Mouse (Mus musculus): Measurements from ENCODE around the gene Itpk1. TPM values are rescaled to one million over a fixed set of nuclear protein-coding genes. Genes with fewer than 3 reads are reported as not detected.

The Itpk1 gene
- total RNA-seq, 2 experiments from 2014 or later, result 0.98 TPM; not detected in 1

GRCm38 (mm10) chr12:102714654-102715395 is 10.1 kb upstream of the Itpk1 start:
- ATAC-seq (replicated peaks; ENCODE audit: low FRiP score, poor library complexity, severe bottlenecking), result no peak

- ATAC-seq (replicated peaks; ENCODE audit: low FRiP score, poor library complexity, severe bottlenecking), result no peak
Observed at GRCm38 (mm10) chr12:102714116-102714515, 9.4 kb upstream of the Itpk1 start.

- no peak for ATAC-seq (replicated peaks; ENCODE audit: low FRiP score, poor library complexity, severe bottlenecking)
Observed at GRCm38 (mm10) chr12:102713153-102713865, 8.6 kb upstream of the Itpk1 start.

- ATAC-seq (replicated peaks; ENCODE audit: low FRiP score, poor library complexity, severe bottlenecking), result no peak
Observed at GRCm38 (mm10) chr12:102710851-102711375, 6.2 kb upstream of the Itpk1 start.

- no peak for ATAC-seq (replicated peaks; ENCODE audit: low FRiP score, poor library complexity, severe bottlenecking)
Observed at GRCm38 (mm10) chr12:102709896-102710295, 5.2 kb upstream of the Itpk1 start.

- ATAC-seq (replicated peaks; ENCODE audit: low FRiP score, poor library complexity, severe bottlenecking), result no peak
Observed at GRCm38 (mm10) chr12:102708220-102708619, 3.5 kb upstream of the Itpk1 start.

- ATAC-seq (replicated peaks; ENCODE audit: low FRiP score, poor library complexity, severe bottlenecking), result no peak
Observed at GRCm38 (mm10) chr12:102706833-102707463, 2.2 kb upstream of the Itpk1 start.

GRCm38 (mm10) chr12:102705906-102706640 is 1.3 kb upstream of the Itpk1 start:
- no peak for ATAC-seq (replicated peaks; ENCODE audit: low FRiP score, poor library complexity, severe bottlenecking)

- ATAC-seq (replicated peaks; ENCODE audit: low FRiP score, poor library complexity, severe bottlenecking), result peak; percentile 50
Observed at GRCm38 (mm10) chr12:102705216-102705871, 614 bp upstream of the Itpk1 start.

- ATAC-seq (replicated peaks; ENCODE audit: low FRiP score, poor library complexity, severe bottlenecking), result 0 out of 2 replicates have a peak, but pooled peaks have one; percentile 13
Observed at GRCm38 (mm10) chr12:102703921-102704408, 765 bp downstream of the Itpk1 start.

GRCm38 (mm10) chr12:102703441-102703840 is 1.3 kb downstream of the Itpk1 start:
- no peak for ATAC-seq (replicated peaks; ENCODE audit: low FRiP score, poor library complexity, severe bottlenecking)

- no peak for ATAC-seq (replicated peaks; ENCODE audit: low FRiP score, poor library complexity, severe bottlenecking)
Observed at GRCm38 (mm10) chr12:102703111-102703412, 1.7 kb downstream of the Itpk1 start.

- no peak for ATAC-seq (replicated peaks; ENCODE audit: low FRiP score, poor library complexity, severe bottlenecking)
Observed at GRCm38 (mm10) chr12:102702356-102703110, 2.2 kb downstream of the Itpk1 start.

- ATAC-seq (replicated peaks; ENCODE audit: low FRiP score, poor library complexity, severe bottlenecking), result no peak
Observed at GRCm38 (mm10) chr12:102701691-102702207, 3.0 kb downstream of the Itpk1 start.

- ATAC-seq (replicated peaks; ENCODE audit: low FRiP score, poor library complexity, severe bottlenecking), result no peak
Observed at GRCm38 (mm10) chr12:102700453-102700852, 4.3 kb downstream of the Itpk1 start.

- no peak for ATAC-seq (replicated peaks; ENCODE audit: low FRiP score, poor library complexity, severe bottlenecking)
Observed at GRCm38 (mm10) chr12:102699156-102699555, 5.6 kb downstream of the Itpk1 start.

- ATAC-seq (replicated peaks; ENCODE audit: low FRiP score, poor library complexity, severe bottlenecking), result no peak
Observed at GRCm38 (mm10) chr12:102698089-102698684, 6.5 kb downstream of the Itpk1 start.

- ATAC-seq (replicated peaks; ENCODE audit: low FRiP score, poor library complexity, severe bottlenecking), result no peak
Observed at GRCm38 (mm10) chr12:102697381-102697780, 7.3 kb downstream of the Itpk1 start.

Measured in erythroid progenitor cell, adult 5-6 weeks (primary cell).